Mouse (Mus musculus): ENCODE results near the gene Syt13. TPM values are rescaled to one million over a fixed set of nuclear protein-coding genes. Genes with fewer than 3 reads are reported as not detected.

The Syt13 gene
- polyA plus RNA-seq, 1 experiment from 2014 or later: 31.9 TPM

DNA sequence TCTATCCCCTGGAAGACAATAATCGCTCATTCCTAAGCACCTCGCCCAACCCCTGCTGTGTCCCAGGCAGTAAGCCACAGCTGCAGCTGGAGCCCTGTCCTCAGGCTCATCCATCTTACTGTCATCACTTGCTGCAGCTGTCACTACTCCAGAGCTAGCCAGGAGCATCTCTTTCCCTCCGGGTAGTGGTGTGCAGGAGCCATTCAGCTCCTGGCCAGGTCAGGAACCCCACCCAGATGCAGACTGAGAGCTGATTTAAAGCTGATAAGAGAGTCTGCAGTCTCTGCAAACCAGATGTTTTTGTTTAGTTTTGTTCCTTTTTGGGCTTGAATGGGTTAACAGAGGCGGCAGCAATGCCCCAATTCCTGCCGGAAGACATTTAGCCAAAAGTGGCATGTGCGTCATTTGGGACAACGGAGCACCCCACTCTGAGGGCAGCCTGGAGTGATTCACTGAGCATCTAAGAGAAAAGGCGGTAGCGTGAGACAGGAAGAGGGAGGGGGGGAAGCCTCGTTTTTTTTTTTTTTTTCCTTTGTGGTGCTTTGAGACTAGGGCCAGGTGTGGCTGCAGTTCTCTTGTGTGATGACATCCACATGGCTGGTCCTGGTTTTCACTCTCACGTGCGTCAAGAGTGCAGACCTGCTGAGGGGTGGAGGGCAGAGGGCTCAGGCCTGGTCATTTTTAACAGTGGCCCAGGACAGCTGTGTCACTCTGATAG lies 33.2 kb downstream of the Syt13 start:
- no peak overlapping the region for H3K4me3 ChIP-seq (ENCODE audit: low read depth, low read length)
- H3K27ac ChIP-seq (ENCODE audit: low read depth, low read length): no peak overlapping the region
- peaks cover 14% of the 10 kb centered on the region for H3K4me1 ChIP-seq (ENCODE audit: control insufficient read depth, insufficient read depth, low read length)
- 4% methylated on average over 12 of the region's 12 CpGs for WGBS
- no peaks in the 10 kb centered on the region for H3K36me3 ChIP-seq (ENCODE audit: control insufficient read depth, insufficient read depth, low read length)
- H3K4me2 ChIP-seq (ENCODE audit: low read depth, low read length): no peak overlapping the region
- peak; percentile 62; the same call in 1 of the 2 replicates for ATAC-seq (ENCODE audit: low read depth)
- H3K9me3 ChIP-seq (ENCODE audit: control insufficient read depth, low read length): no peaks in the 10 kb centered on the region
- no peaks in the 10 kb centered on the region for H3K27me3 ChIP-seq (ENCODE audit: control insufficient read depth, insufficient read depth, low read length)
- H3K9ac ChIP-seq (replicated peaks; ENCODE audit: low read depth, low read length): no peak overlapping the region; the same call in 1 of the 2 replicates

DNA sequence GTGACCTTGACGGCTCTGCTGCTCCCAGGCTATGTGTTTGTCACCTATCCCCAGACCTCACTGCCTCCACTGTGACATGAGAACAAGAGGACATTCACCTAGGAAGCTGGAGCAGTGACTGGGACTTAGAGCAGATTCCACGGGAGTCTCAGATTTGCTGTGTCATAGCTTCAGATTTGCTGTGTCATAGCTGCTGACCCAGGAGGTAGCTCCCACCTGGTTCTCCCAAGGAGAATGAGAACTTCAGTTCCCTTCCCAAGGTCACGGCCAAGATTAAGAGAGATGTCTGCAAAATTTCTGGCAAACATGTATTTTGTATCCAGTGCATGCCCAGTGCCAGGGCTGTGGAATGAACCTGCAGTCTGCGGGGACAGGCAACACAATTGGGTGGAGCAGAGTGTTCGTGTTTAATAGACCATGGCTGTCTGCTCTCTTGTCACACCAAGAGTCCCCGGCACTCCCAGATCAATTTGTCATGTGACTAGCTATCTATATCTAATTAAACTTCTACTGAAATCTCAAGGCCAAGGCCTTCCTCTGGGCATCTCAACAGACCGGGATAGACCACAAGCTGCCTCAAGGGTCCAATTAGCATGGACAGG lies 33.9 kb downstream of the Syt13 start:
- Histone ChIP-seq H3K27ac (ENCODE audit: low read depth, low read length) (no peak overlapping the region), H3K4me3 (ENCODE audit: low read depth, low read length) (no peak overlapping the region), H3K4me1 (ENCODE audit: control insufficient read depth, insufficient read depth, low read length) (peaks cover 14% of the 10 kb centered on the region), H3K9me3 (ENCODE audit: control insufficient read depth, low read length) (no peaks in the 10 kb centered on the region), H3K4me2 (ENCODE audit: low read depth, low read length) (no peak overlapping the region), H3K9ac (replicated peaks; ENCODE audit: low read depth, low read length) (no peak overlapping the region), H3K27me3 (ENCODE audit: control insufficient read depth, insufficient read depth, low read length) (no peaks in the 10 kb centered on the region), H3K36me3 (ENCODE audit: control insufficient read depth, insufficient read depth, low read length) (no peaks in the 10 kb centered on the region)
- WGBS: 31% methylated on average over 7 of the region's 7 CpGs
- no peak for ATAC-seq (ENCODE audit: low read depth)

DNA sequence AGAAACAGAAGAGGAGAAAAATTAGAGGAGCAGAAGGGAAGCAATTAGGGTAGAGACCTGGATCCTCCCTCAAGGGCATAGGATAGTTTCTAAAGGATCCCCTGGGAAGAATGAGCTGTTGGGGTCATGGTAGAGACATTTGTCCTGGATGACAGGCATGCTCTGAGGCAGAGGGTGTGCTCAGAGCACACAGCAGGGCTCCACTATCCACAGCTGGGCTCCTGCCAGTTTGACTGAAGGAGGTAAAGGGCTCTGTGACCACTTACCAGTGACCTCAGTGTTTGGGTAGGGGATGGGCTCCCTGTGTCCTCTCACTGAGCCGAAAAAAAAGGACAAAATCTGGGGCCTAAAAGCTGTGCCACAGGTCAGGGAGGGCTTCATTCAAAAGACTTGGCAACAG lies 34.6 kb downstream of the Syt13 start:
- H3K4me3 ChIP-seq (ENCODE audit: low read depth, low read length): no peak overlapping the region
- H3K9ac ChIP-seq (replicated peaks; ENCODE audit: low read depth, low read length): no peak overlapping the region
- H3K36me3 ChIP-seq (ENCODE audit: control insufficient read depth, insufficient read depth, low read length): no peaks in the 10 kb centered on the region
- WGBS: 23% methylated on average over 1 of the region's 1 CpGs
- H3K27ac ChIP-seq (ENCODE audit: low read depth, low read length): no peak overlapping the region
- H3K4me2 ChIP-seq (ENCODE audit: low read depth, low read length): no peak overlapping the region
- H3K9me3 ChIP-seq (ENCODE audit: control insufficient read depth, low read length): no peaks in the 10 kb centered on the region
- no peaks in the 10 kb centered on the region for H3K27me3 ChIP-seq (ENCODE audit: control insufficient read depth, insufficient read depth, low read length)
- ATAC-seq (ENCODE audit: low read depth): no peak
- H3K4me1 ChIP-seq (ENCODE audit: control insufficient read depth, insufficient read depth, low read length): peaks cover 14% of the 10 kb centered on the region

DNA sequence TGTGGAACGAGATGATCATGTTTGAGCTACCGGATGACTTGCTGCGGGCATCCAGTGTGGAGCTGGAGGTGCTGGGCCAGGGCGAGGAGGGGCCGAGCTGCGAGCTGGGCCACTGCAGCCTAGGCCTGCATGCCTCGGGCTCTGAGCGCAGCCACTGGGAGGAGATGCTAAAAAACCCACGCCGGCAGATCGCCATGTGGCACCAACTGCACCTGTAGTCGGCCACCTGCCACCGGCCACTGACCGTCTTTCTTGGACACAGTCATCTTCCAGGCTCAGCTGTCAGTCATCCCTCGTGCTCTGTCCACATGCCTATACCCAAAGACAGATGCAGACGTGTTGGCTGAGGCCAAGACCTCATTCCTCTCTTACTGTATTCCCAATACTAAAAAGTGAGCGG lies 38.6 kb downstream of the Syt13 start:
- Histone ChIP-seq H3K27ac (ENCODE audit: low read depth, low read length) (no peak overlapping the region), H3K4me2 (ENCODE audit: low read depth, low read length) (no peak overlapping the region), H3K4me3 (ENCODE audit: low read depth, low read length) (no peak overlapping the region), H3K9ac (replicated peaks; ENCODE audit: low read depth, low read length) (no peak overlapping the region), H3K4me1 (ENCODE audit: control insufficient read depth, insufficient read depth, low read length) (peaks cover 3% of the 10 kb centered on the region; the same call in 1 of the 2 replicates), H3K9me3 (ENCODE audit: control insufficient read depth, low read length) (no peaks in the 10 kb centered on the region), H3K36me3 (ENCODE audit: control insufficient read depth, insufficient read depth, low read length) (no peaks in the 10 kb centered on the region), H3K27me3 (ENCODE audit: control insufficient read depth, insufficient read depth, low read length) (no peaks in the 10 kb centered on the region)
- no peak for ATAC-seq (ENCODE audit: low read depth)
- WGBS: 93% methylated on average over 17 of the region's 17 CpGs

DNA sequence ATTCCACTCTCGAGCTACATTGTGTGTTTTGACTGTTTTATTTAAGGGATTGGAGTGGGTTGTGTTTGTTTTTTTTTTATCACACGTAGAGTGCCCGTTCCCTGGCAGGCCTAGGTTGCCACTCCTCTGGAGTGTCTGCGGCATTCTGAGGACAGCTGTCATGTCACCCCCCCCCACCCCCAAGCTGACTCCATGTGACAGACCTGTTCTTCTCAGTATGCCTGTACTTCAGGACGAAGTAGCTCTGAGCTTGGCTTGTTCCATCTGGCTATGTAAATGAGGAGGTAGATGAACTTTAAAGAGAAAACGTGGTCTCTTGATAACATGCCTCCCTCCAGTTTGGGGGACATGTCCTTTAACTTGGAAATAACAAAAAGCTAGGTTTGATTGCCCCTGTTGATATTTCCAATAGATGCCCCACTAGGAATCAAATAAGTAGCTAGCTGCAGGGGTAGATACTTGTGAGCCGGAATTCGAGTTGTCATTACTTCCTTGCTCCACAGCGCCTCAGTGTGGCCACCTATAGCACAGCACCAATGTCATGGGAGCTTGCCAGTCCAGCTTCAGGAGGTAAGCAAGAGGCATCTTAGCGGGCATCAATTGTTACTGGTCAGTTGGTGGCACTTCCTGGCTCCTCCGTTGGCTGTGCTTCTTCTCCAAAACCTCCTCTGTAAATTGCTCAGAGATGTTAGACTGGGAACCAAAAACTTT lies 39.7 kb downstream of the Syt13 start:
- no peak for ATAC-seq (ENCODE audit: low read depth)
- Histone ChIP-seq H3K9ac (replicated peaks; ENCODE audit: low read depth, low read length) (no peak overlapping the region), H3K27ac (ENCODE audit: low read depth, low read length) (no peak overlapping the region), H3K36me3 (ENCODE audit: control insufficient read depth, insufficient read depth, low read length) (no peaks in the 10 kb centered on the region), H3K27me3 (ENCODE audit: control insufficient read depth, insufficient read depth, low read length) (no peaks in the 10 kb centered on the region), H3K4me2 (ENCODE audit: low read depth, low read length) (no peak overlapping the region), H3K4me3 (ENCODE audit: low read depth, low read length) (no peak overlapping the region), H3K4me1 (ENCODE audit: control insufficient read depth, insufficient read depth, low read length) (no peaks in the 10 kb centered on the region), H3K9me3 (ENCODE audit: control insufficient read depth, low read length) (no peaks in the 10 kb centered on the region)
- 44% methylated on average over 11 of the region's 11 CpGs for WGBS

DNA sequence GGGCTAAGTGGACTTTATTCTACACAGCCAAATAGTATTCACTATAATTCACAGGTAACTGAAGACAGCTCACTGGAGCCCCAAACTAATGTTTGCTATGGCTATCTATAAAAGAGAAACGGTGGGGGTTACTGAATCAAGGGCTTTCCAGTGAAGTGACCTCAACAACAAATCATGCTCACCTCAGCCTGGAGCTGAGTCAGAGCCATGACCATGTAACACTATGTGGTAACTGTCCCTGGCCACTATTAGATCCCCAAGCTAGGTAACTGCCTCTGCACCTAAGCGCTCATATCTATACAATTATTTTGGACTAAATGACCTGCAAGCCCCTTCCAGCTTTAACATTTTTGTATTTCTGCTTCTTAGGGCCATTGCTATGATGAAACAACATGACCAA lies 42.0 kb downstream of the Syt13 start:
- H3K27ac ChIP-seq (ENCODE audit: low read depth, low read length): no peak overlapping the region
- ATAC-seq (ENCODE audit: low read depth): no peak
- no peaks in the 10 kb centered on the region for H3K9me3 ChIP-seq (ENCODE audit: control insufficient read depth, low read length)
- 85% methylated on average over 2 of the region's 2 CpGs for WGBS
- H3K4me3 ChIP-seq (ENCODE audit: low read depth, low read length): no peak overlapping the region
- H3K27me3 ChIP-seq (ENCODE audit: control insufficient read depth, insufficient read depth, low read length): no peaks in the 10 kb centered on the region
- H3K4me1 ChIP-seq (ENCODE audit: control insufficient read depth, insufficient read depth, low read length): no peaks in the 10 kb centered on the region
- no peaks in the 10 kb centered on the region for H3K36me3 ChIP-seq (ENCODE audit: control insufficient read depth, insufficient read depth, low read length)
- no peak overlapping the region for H3K4me2 ChIP-seq (ENCODE audit: low read depth, low read length)
- no peak overlapping the region for H3K9ac ChIP-seq (replicated peaks; ENCODE audit: low read depth, low read length)

DNA sequence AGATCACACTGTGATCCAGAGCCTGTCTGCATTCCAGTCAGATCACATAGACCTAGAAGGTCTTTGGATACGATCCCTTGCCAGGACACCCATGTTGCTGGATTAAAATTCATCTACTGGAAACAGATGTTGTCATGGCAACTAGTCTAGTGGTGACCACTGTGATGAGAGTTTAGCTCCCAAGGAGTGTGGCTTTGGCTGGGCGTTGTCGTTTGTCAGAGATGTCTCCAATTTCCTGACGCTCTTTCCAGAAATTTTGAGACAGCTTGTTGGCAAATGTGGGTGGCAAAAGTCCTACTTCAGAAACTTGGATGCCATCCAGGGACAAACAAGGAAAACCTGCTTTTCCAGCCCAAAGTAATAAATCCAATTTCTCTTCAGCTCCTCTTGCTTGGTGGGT lies 43.7 kb downstream of the Syt13 start:
- H3K4me2 ChIP-seq (ENCODE audit: low read depth, low read length): no peak overlapping the region
- no peak overlapping the region for H3K27ac ChIP-seq (ENCODE audit: low read depth, low read length)
- H3K27me3 ChIP-seq (ENCODE audit: control insufficient read depth, insufficient read depth, low read length): no peaks in the 10 kb centered on the region
- no peak for ATAC-seq (ENCODE audit: low read depth)
- 78% methylated on average over 4 of the region's 4 CpGs for WGBS
- no peaks in the 10 kb centered on the region for H3K9me3 ChIP-seq (ENCODE audit: control insufficient read depth, low read length)
- H3K36me3 ChIP-seq (ENCODE audit: control insufficient read depth, insufficient read depth, low read length): no peaks in the 10 kb centered on the region
- H3K4me3 ChIP-seq (ENCODE audit: low read depth, low read length): no peak overlapping the region
- no peak overlapping the region for H3K9ac ChIP-seq (replicated peaks; ENCODE audit: low read depth, low read length)
- H3K4me1 ChIP-seq (ENCODE audit: control insufficient read depth, insufficient read depth, low read length): no peaks in the 10 kb centered on the region

DNA sequence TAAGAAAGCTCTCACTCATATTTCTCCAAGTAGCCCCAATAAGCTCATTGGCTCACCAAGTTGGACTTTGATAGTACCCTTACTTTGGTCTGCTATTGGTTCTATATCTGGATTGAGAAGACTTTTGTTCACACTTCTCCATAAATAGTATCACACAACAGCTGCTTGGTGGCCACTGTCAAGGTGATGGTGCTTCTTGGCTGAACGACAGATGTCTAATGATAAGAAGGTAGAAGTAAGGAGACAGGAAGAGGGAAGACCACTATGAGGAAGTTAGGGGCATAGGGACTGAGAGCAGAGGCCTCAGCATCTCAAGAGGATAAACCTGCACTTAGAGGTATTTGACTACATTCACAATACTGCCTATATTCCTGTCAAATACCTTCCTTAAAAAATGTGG lies 49.4 kb downstream of the Syt13 start:
- Histone ChIP-seq H3K4me3 (ENCODE audit: low read depth, low read length) (no peak overlapping the region), H3K36me3 (ENCODE audit: control insufficient read depth, insufficient read depth, low read length) (no peaks in the 10 kb centered on the region), H3K27me3 (ENCODE audit: control insufficient read depth, insufficient read depth, low read length) (no peaks in the 10 kb centered on the region), H3K4me2 (ENCODE audit: low read depth, low read length) (no peak overlapping the region), H3K27ac (ENCODE audit: low read depth, low read length) (no peak overlapping the region), H3K4me1 (ENCODE audit: control insufficient read depth, insufficient read depth, low read length) (peaks cover 8% of the 10 kb centered on the region; the same call in 1 of the 2 replicates), H3K9me3 (ENCODE audit: control insufficient read depth, low read length) (no peaks in the 10 kb centered on the region), H3K9ac (replicated peaks; ENCODE audit: low read depth, low read length) (no peak overlapping the region)
- 100% methylated on average over 1 of the region's 1 CpGs for WGBS
- no peak for ATAC-seq (ENCODE audit: low read depth)

DNA sequence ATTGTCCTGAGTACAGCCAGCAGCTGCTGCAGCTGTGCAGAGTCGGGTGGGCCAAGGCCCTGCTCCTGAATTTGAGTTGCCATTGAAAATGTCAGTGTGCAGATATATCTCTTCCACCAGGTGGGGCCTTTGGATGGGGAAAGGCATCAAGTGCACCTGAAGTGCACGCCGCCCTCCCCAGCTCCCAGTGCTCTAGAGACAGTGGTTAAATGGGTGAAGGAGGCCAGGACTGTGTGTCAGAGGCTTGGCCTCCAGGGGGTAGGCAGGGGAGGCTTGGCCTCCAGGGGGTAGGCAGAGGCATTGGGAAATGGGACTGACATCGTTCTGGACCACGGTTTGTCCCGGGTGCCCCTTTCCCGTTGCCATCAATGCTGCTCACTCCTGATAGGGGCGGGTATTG lies 51.4 kb downstream of the Syt13 start:
- peaks cover 8% of the 10 kb centered on the region; the same call in 1 of the 2 replicates for H3K4me1 ChIP-seq (ENCODE audit: control insufficient read depth, insufficient read depth, low read length)
- H3K27me3 ChIP-seq (ENCODE audit: control insufficient read depth, insufficient read depth, low read length): no peaks in the 10 kb centered on the region
- H3K27ac ChIP-seq (ENCODE audit: low read depth, low read length): no peak overlapping the region
- no peak overlapping the region for H3K9ac ChIP-seq (replicated peaks; ENCODE audit: low read depth, low read length)
- no peak for ATAC-seq (ENCODE audit: low read depth)
- H3K9me3 ChIP-seq (ENCODE audit: control insufficient read depth, low read length): no peaks in the 10 kb centered on the region
- H3K4me3 ChIP-seq (ENCODE audit: low read depth, low read length): no peak overlapping the region
- H3K36me3 ChIP-seq (ENCODE audit: control insufficient read depth, insufficient read depth, low read length): no peaks in the 10 kb centered on the region
- H3K4me2 ChIP-seq (ENCODE audit: low read depth, low read length): no peak overlapping the region
- 56% methylated on average over 8 of the region's 8 CpGs for WGBS

All from neural tube, embryonic 14.5 days (tissue).